Mouse (Mus musculus) fibroblast of lung, adult 2 months (primary cell): ENCODE measurements at regions not wholly inside any gene's neighbourhood (a gene's known extent, or its start where the extent isn't known, plus 50 kb on each side); places are given as distances from the start of the nearest gene placed in this dataset.

ENCODE experiments used
- DNase-seq: peaks from one replicate; pipeline ENCODE4 v3.0.0-alpha.2; 2011; ENCODE audit warnings: low read depth

DNA sequence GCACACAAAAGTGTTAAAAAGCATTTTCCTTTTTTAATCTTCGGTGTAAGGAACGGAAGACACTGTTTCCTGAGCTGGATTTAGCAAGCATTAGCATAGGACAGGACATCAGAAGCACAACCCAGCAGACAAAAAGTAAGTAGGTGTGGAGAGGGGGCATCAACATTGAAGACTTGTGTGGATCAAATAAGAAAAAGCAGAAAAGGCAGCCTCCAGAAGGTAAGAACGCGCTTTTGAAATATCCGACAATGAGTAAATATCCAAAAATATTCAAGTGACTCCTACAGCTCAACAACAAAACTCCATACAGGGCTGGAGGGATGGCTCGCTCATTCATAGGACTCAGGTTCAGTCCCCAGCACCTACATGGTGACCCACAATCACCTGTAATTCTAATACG, 286.9 kb downstream of the Pdcd6ip start:
- no peak for DNase-seq

GRCm38 (mm10) chr9:113419801-113420200, 288.3 kb downstream of the Pdcd6ip start:
- no peak for DNase-seq

GRCm38 (mm10) chr9:113417106-113417505, 291.0 kb downstream of the Pdcd6ip start:
- no peak for DNase-seq

- no peak for DNase-seq
These were observed 292.5 kb downstream of the Pdcd6ip start for GRCm38 (mm10) chr9:113415511-113415931.

DNA sequence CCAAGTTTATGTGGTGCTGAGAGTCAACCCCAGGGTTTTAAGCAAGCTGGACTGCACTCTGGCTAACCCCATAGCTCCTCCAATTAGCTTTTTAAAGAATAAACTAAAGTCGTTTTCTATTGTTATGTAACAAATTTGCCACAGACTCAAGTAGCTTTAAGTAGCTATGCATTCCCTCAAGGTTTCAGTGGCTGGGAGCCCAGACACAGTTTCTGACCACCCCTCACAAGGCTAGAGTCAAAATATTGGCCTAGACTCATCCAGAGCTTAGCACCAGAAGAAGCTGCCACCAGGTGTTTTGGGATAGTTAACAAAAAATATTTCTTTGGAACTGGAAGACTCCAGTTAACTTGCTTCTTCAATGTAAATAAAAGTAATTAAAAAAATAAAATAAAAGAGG, 293.4 kb downstream of the Pdcd6ip start:
- DNase-seq: no peak

DNA sequence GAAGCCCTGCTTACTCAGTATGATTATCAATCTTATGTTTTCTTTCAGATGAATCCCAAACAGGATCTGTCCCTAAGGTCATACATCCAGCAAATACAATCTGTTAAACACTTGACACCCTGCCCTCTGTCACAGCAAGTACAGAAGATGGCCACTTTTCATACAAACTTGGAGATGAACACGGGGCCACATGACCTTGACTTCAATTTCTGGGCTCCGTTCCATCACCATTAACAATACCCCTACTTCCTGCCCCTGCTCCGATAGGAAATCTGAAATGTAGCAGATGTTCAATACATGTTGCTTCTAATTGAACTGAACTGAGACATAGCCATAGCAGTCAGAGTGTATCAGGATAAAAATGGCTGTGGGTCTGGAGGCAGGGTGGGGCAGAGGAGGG, 294.2 kb downstream of the Pdcd6ip start:
- no peak for DNase-seq

DNA sequence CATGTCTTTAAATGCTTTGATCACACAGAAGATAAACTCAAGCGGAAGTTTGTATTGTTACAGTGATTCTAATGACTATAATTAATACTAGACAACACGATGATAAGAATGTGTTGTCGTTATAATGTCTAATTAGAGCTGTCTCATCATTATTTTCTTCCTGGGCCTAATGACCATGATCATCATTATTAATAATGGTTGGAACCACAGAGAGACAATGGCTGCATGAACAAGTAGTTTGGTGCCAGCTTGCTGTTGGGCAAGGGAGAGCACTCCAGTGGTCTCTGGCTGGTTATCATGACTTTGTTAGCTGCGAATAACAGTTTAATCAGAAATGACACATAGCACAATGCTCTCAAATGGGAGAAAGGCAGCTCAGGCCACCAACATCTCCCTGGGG, 296.4 kb downstream of the Pdcd6ip start:
- DNase-seq: no peak

DNA sequence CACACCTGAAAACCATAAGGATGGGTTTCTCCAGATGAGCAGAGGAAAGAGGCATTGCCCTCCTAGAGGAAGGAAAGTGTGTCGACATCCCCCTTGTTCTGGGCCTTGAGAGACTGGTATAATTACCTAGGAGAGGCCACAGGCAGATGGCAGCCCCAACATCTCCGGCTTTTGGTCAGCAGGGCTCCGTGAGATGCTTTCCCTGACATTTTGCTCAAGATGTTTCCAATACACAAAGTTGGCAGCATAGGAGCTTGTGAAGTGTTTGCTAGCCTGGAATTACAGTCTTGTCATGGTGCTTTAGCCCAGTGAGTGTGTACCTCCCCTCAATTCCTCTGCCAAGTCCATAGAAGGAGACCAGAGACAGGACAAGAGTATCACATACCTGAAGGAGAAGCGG, 299.5 kb downstream of the Pdcd6ip start:
- no peak for DNase-seq

DNA sequence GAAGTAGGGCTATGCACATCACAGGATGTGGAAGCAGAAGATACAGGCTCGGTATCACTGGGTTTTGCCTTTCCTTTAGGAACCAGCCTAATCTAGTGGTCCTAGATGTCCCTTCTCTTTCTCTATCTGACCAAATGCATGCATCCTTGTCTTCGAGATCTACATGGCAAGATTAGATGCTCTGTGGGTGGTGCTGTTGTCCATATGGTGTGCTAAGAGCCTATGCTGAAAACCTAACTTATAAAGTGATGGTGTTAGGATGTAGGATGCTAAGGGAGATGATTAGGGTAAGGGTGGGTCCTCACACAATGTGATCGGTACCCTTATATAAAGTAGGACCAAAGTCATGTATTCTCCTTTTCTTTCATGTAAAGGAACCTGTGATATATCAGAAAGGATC, 313.7 kb downstream of the Pdcd6ip start:
- DNase-seq: no peak

GRCm38 (mm10) chr9:113387356-113387755, 320.7 kb downstream of the Pdcd6ip start:
- no peak for DNase-seq

GRCm38 (mm10) chr9:113381591-113382110, 326.4 kb downstream of the Pdcd6ip start:
- no peak for DNase-seq

- DNase-seq: no peak
These were observed 327.5 kb downstream of the Pdcd6ip start for GRCm38 (mm10) chr9:113380408-113381129.

DNA sequence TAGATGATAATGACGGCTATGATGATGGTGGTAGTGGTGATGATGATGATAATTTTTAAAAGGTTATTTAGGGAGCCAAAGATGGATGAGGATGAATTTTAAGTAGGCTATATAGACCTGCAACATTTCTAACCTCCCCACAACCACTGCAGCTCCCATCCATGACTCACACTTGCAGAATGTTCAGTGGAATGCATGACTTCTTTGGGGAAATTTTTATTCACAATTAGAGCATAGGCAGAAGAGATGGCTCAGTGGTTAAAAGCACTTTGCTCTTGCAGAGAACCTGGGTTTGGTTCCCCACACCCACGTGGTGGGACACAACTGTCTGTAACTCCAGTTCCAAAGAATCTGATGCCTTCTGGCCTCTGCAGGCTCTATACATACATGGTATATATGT, 329.5 kb downstream of the Pdcd6ip start:
- DNase-seq: peak; percentile 12

GRCm38 (mm10) chr9:113371718-113372306, 336.2 kb downstream of the Pdcd6ip start:
- no peak for DNase-seq

DNA sequence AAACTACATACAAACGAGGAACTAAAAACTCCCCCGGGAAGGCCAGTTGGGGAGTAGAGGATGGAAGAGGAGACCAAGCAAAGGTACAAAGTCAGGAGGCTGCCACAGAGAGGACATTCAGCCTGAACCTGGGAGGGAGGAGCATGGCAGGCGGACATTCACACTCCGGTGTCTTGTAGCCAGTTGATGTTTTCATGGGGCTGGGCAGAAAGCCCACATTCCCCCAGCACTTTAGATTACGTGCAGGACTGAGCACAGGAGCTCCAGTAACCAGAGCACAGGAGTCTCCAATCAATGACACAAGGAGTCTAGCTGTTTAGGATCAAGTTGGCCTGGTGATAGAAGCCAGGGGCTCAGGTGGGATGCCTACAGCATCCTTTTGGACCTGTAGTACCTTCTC, 360.1 kb downstream of the Pdcd6ip start:
- DNase-seq: no peak

DNA sequence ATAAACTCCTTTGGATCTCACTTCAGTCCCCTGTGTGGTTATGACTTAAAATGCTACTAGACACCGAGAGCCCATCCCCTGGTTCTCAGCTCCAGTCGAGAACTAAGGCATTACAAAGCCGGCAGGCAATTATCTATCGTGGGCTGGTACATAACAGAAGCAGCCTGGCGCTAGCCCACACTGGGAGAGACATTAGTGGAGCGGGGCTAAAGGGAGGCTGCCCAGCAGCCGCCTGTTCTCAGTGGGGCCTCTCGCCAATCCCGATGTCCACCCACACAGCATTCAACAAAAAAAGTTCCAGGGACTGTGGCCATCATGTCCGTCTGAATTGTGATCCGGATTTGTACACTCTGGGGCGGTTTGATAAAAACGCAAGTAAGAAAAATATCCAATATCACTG, 361.5 kb downstream of the Pdcd6ip start:
- DNase-seq: no peak

DNA sequence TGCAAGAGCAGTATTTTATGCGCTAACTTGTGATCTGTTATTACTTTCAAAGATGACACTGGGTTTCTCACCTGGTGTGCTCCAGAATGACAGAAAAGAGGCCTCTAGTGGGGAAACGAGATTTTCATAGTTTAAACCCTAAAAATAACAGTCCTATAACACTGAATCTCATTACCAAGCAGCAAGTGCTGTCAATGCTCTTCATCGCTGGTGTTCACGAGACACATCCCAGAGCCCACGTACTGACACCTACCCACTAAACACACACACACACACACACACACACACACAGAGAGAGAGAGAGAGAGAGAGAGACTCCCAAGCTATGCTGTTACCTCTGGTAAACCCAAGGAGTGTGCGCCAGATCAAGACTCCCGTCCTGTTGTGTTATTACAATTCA, 365.9 kb downstream of the Pdcd6ip start:
- DNase-seq: no peak

- DNase-seq: peak; percentile 23
These were observed 367.2 kb downstream of the Pdcd6ip start for GRCm38 (mm10) chr9:113340838-113341237.

DNA sequence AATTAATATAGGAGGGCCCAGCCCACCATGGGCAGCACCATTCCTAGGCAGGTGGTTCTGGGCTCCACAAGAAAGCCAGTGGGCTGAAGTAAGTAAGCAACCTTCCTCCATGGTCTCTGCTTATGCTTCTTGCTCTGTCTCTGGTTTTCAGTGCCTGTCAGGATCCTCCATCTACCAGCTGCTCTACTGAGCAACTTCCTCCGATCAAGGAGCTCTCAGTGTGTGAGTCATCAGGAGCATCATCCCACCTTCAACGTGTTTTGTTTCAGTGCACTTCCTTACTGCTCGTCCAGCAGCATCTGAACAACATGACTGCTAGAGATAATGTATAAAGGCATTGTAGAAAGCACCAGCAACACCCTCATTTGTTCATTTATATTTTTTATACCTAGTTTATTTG, 368.0 kb downstream of the Pdcd6ip start:
- DNase-seq: no peak

GRCm38 (mm10) chr9:113324489-113324888, 383.6 kb downstream of the Pdcd6ip start:
- DNase-seq: no peak

- no peak for DNase-seq
These were observed 398.1 kb downstream of the Pdcd6ip start for GRCm38 (mm10) chr9:113309707-113310574.

GRCm38 (mm10) chr9:113305761-113306160, 402.3 kb downstream of the Pdcd6ip start:
- no peak for DNase-seq

GRCm38 (mm10) chr9:113302429-113302828, 405.6 kb downstream of the Pdcd6ip start:
- DNase-seq: no peak
